Mouse (Mus musculus) forebrain, embryonic 16.5 days (tissue): ENCODE data around the gene Cfap298. TPM values are rescaled to one million over a fixed set of nuclear protein-coding genes. Genes with fewer than 3 reads are reported as not detected.

Source experiments
- ATAC-seq: fragments of 200-750 bp; cut with Nextera tagmentation; 2 replicates; pipeline ENCODE4 v1.8.0; 2017; ENCODE audit warnings: mild to moderate bottlenecking, moderate library complexity
- H3K27ac ChIP-seq: fragments of 300-500 bp; sonication (generic); 2 replicates; pipeline ENCODE4 v1.5.1; 2014; ENCODE audit warnings: low read length, control low read depth
- H3K27me3 ChIP-seq: fragments of 300-500 bp; sonication (generic); replicated peaks from 2 replicates; pipeline ENCODE4 v1.6.1; 2014; ENCODE audit warnings: low read length; ENCODE audit not compliant: control insufficient read depth, insufficient read depth
- H3K36me3 ChIP-seq: fragments of 300-500 bp; sonication (generic); 2 replicates; pipeline ENCODE4 v1.6.1; 2014; ENCODE audit not compliant: control insufficient read depth, insufficient read depth
- H3K4me1 ChIP-seq: fragments of 300-500 bp; sonication (generic); replicated peaks from 2 replicates; pipeline ENCODE4 v1.6.1; 2014; ENCODE audit warnings: low read length; ENCODE audit not compliant: control insufficient read depth, insufficient read depth
- H3K4me2 ChIP-seq: fragments of 300-500 bp; sonication (generic); 2 replicates; pipeline ENCODE4 v1.6.1; 2014; ENCODE audit warnings: mild to moderate bottlenecking, low read length, control low read depth
- H3K4me3 ChIP-seq: fragments of 300-500 bp; sonication (generic); replicated peaks from 2 replicates; pipeline ENCODE4 v1.5.1; 2014; ENCODE audit warnings: mild to moderate bottlenecking, low read length, control low read depth
- H3K9ac ChIP-seq: fragments of 300-500 bp; sonication (generic); replicated peaks from 2 replicates; pipeline ENCODE4 v1.6.1; 2014; ENCODE audit warnings: low read depth, low read length, control low read depth
- H3K9me3 ChIP-seq: fragments of 300-500 bp; sonication (generic); 2 replicates; pipeline ENCODE4 v1.6.1; 2016; ENCODE audit warnings: low read length; ENCODE audit not compliant: control insufficient read depth
- WGBS: fragments of 180-500 bp; shearing (Covaris S2); extraction: QIAGEN DNeasy Blood & Tissue Kit; methylation state at CpG from one replicate; pipeline ENCODE4 v1.1.7; 2014; 5-methylcytosine and 5-hydroxymethylcytosine counted together
- polyA plus RNA-seq: library from polyadenylated mRNA; unstranded; fragments of >200 nt; fragmentation: Nextera tagmentation; extraction: Ambion mirVana; gene quantifications from 2 replicates; pipeline ENCODE4 v1.2.1, GENCODE M21; 2015

The Cfap298 gene
- polyA plus RNA-seq, 1 experiment from 2014 or later: 59.5 TPM

DNA sequence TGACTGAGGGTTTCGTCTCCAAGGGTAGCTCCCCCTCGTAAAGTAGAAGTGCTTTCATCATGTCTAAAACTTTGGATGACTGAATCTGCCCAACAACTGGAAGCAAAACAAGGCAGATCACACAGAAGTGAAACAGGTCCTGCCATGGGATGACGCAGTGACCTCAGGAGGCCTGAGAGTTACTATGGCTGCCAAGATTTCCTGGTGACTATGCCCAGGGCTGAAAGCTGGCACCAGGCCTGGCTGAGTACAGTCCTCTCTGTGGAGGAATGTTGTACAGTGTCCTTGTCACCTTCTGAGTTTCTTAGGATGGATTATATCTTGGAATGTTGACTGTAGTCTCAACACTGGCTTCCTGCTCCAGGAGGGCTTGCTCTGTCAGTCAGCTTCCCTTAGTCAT, 37.3 kb downstream of the Cfap298 start:
- no peak for ATAC-seq
- Histone ChIP-seq H3K4me1 (peaks cover 2% of the 10 kb centered on the region; the same call in 1 of the 2 replicates), H3K9me3 (no peaks in the 10 kb centered on the region), H3K36me3 (no peaks in the 10 kb centered on the region), H3K4me2 (no peak overlapping the region), H3K9ac (no peak overlapping the region), H3K4me3 (no peak overlapping the region), H3K27ac (no peak overlapping the region), H3K27me3 (no peaks in the 10 kb centered on the region)
- WGBS: 96% methylated on average over 3 of the region's 3 CpGs

DNA sequence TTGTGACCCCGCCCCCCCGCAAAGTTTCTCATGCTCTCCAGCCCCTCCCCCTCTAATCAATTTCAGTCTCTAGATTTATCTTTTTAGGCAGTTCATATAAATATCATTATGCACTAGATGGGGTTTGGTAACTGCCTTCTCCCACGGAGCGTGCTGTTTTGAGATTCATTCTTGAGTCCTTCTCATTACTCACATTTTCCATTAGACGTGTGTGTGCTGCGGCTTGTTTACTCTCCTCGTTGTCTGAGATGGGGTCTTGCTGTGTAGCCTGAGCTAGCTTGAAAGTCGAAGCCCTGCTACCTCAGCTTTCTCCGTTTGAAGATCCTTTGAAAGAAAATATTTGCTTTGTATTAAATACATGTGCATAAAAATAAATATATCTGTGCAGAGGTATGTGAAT, 41.1 kb downstream of the Cfap298 start:
- Histone ChIP-seq H3K9ac (no peak overlapping the region), H3K36me3 (no peaks in the 10 kb centered on the region), H3K9me3 (no peaks in the 10 kb centered on the region), H3K27me3 (no peaks in the 10 kb centered on the region), H3K27ac (no peak overlapping the region), H3K4me3 (no peak overlapping the region), H3K4me1 (peaks cover 2% of the 10 kb centered on the region; the same call in 1 of the 2 replicates), H3K4me2 (no peak overlapping the region)
- WGBS: 64% methylated on average over 9 of the region's 9 CpGs
- ATAC-seq: no peak

DNA sequence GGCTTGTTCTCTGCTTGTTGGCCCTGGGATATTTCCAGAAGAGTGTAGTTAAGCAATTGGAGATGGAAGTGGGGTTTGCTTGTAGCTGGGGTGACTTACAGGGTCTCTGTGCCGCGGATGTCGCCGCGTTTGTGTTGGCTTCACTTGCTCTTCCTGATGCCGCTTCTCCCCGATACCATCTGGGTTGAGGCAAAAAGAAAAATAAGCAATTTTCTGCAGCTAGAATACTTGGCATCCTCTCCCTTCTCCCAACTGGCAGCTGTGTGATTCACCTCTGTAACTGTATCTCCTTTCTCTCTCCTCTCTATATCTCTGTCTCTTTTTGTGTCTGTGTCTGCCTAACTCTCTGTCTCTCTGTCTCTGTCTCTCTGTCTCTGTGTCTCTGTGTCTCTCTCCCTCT, 41.9 kb downstream of the Cfap298 start:
- H3K9me3 ChIP-seq: no peaks in the 10 kb centered on the region
- ATAC-seq: no peak
- no peaks in the 10 kb centered on the region for H3K36me3 ChIP-seq
- H3K4me2 ChIP-seq: no peak overlapping the region
- peaks cover 2% of the 10 kb centered on the region; the same call in 1 of the 2 replicates for H3K4me1 ChIP-seq
- no peak overlapping the region for H3K4me3 ChIP-seq
- H3K27me3 ChIP-seq: no peaks in the 10 kb centered on the region
- 68% methylated on average over 7 of the region's 7 CpGs for WGBS
- no peak overlapping the region for H3K27ac ChIP-seq
- H3K9ac ChIP-seq: no peak overlapping the region

DNA sequence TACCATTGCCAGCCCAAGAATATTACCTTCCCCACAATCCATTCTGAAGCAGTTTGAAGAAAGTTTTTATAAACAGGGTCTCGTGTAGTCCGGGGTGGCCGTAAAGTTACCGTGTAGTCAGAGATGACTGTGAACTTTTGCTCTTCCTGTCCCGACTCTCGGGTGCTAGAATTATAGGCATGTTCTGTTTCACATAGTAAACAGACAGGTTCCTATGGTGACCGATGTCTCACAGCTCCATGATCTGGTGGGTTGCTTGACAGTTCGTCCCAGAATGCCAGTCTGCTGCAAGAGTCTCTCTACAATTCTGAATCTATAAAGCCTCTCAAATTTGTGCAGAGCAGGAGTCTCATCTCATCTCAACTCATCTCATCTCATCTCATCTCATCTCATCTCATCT, 42.8 kb downstream of the Cfap298 start:
- Histone ChIP-seq H3K27me3 (no peaks in the 10 kb centered on the region), H3K4me1 (peaks cover 2% of the 10 kb centered on the region; the same call in 1 of the 2 replicates), H3K9ac (no peak overlapping the region), H3K27ac (no peak overlapping the region), H3K9me3 (no peaks in the 10 kb centered on the region), H3K4me2 (no peak overlapping the region), H3K4me3 (no peak overlapping the region), H3K36me3 (no peaks in the 10 kb centered on the region)
- ATAC-seq: no peak
- 84% methylated on average over 8 of the region's 8 CpGs for WGBS

DNA sequence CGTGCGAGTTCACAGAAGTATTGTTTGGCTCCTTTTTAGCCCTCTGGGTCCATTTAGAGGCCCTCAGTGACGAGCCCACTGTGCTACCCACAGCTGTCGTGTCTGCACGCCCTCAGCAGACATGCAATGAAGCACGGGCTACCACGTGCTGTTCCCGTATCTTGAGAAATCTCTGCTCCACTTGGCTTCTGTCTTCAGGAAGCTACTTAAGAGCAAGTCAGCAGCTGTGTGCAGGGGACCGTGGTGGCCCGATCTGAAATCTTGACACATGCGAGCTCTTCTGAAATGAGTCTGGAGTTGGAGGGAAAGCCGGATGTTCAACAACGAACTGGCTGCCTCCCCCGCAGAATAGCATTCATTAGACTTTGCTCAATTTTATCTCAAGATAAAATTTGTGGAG, 43.3 kb downstream of the Cfap298 start:
- no peak overlapping the region for H3K4me2 ChIP-seq
- H3K9me3 ChIP-seq: no peaks in the 10 kb centered on the region
- H3K27me3 ChIP-seq: no peaks in the 10 kb centered on the region
- H3K36me3 ChIP-seq: no peaks in the 10 kb centered on the region
- no peak overlapping the region for H3K4me3 ChIP-seq
- 67% methylated on average over 14 of the region's 14 CpGs for WGBS
- H3K4me1 ChIP-seq: peaks cover 2% of the 10 kb centered on the region; the same call in 1 of the 2 replicates
- H3K27ac ChIP-seq: no peak overlapping the region
- ATAC-seq: no peak
- no peak overlapping the region for H3K9ac ChIP-seq

DNA sequence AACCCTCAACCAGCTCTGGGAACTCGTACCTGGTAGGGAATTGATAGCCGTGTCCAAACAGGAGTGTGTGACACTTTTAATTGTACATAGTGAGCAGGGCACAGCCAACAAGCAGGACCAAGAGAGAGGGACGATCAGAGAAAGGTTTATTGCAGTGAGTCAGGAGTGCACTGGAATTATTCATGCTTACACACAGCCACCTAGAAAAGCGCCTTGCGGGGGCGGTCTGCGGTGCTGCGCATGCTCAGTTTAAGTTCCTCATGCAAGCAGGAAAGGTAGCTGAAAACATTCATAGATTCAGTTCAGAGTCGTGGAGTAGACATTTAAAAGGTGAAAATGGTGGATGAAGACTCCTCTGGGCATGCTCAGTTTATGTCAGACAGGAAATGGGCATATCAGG, 44.2 kb downstream of the Cfap298 start:
- no peak overlapping the region for H3K4me2 ChIP-seq
- H3K9me3 ChIP-seq: no peaks in the 10 kb centered on the region
- peaks cover 4% of the 10 kb centered on the region for H3K4me1 ChIP-seq
- H3K27me3 ChIP-seq: no peaks in the 10 kb centered on the region
- WGBS: 89% methylated on average over 9 of the region's 9 CpGs
- H3K27ac ChIP-seq: no peak overlapping the region
- no peak overlapping the region for H3K4me3 ChIP-seq
- H3K9ac ChIP-seq: no peak overlapping the region
- ATAC-seq: no peak
- no peaks in the 10 kb centered on the region for H3K36me3 ChIP-seq

DNA sequence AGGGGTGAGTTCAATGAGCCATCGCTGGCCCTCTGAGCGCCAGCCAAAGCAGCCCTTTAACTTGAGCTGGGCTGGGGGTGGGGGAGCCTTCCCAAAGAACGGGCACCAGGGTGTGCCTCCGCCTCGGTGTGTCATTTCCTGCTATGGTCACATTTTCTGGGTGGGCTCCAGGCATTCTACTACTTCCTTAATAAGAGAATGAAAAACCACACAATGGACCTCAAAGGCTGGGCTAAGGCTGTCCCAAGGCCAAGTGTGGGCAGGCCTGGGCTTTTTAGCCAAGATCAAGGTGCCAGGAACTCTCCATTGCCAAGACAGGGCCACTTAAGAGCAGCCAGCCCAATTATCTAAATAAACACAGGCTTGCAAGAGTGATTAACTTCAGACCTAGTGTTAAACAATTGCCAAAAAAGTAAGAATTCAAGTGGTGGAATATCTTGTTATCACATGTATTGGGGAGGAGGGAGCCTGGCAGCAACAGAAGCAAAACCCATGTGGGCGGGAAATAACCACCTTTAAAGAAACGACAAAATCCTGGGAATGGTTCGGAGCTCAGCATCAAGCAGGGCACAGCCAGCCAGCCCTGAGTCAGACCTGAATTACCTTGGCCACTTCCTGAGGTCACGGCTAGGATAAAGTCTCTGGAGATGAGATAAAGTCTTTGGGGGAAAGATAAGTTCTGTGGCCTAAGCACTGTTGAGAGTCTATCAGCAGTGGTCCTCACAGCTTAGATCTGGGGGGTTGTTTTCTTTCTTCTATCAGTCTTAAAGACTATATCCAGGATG, 48.9 kb downstream of the Cfap298 start:
- Histone ChIP-seq H3K4me2 (no peak overlapping the region), H3K4me3 (no peak overlapping the region), H3K27ac (no peak overlapping the region), H3K4me1 (peaks cover 17% of the 10 kb centered on the region), H3K36me3 (no peaks in the 10 kb centered on the region), H3K9me3 (no peaks in the 10 kb centered on the region), H3K9ac (no peak overlapping the region), H3K27me3 (no peaks in the 10 kb centered on the region)
- 58% methylated on average over 9 of the region's 9 CpGs for WGBS
- peak; percentile 38; the same call in 1 of the 2 replicates for ATAC-seq

DNA sequence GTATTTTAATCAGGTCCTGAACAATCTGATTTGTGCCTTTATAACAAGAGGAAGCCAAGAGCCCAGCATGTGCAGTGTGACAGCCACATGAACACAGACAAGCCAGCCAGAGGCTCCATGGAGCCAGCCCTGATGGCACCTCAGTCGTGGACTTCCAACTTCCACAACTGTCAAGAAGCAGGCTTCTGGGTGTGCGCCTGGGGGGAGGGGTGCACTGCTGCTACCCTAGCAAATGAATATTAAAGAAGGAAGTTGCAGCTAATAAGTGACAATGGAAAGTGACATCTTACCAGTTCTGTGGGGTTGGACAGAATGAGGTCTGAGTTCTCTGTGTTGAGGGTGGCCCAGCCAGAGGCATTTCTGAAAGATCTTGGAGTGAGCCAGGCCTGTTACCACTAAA, 49.6 kb downstream of the Cfap298 start:
- H3K36me3 ChIP-seq: no peaks in the 10 kb centered on the region
- no peak overlapping the region for H3K4me3 ChIP-seq
- H3K9ac ChIP-seq: no peak overlapping the region
- no peaks in the 10 kb centered on the region for H3K27me3 ChIP-seq
- H3K4me1 ChIP-seq: peaks cover 17% of the 10 kb centered on the region
- no peak overlapping the region for H3K27ac ChIP-seq
- no peaks in the 10 kb centered on the region for H3K9me3 ChIP-seq
- no peak overlapping the region for H3K4me2 ChIP-seq
- WGBS: 70% methylated on average over 2 of the region's 2 CpGs
- ATAC-seq: no peak

DNA sequence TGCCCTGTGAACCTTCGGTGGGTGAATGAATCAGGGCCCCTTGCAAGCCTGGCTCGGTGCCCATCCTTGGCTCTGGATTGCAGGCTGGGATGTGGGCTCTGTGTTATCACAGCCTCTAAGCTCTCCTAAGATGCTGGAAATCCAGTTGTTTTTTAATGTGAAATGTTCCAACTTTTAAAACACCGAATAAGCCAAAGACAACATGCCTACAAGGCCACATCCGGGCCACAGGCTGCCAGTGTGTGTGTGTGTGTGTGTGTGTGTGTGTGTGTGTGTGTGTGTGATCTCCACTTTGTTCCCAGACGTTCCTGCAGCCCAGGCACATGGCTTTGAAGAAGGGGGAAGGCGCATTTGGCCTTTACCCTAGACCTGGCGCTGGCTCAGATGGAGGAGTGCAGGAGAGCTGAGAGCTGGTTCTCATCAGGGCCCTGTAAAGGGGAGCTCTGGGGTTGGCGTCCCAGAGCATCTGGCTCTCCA, 52.4 kb downstream of the Cfap298 start:
- no peaks in the 10 kb centered on the region for H3K27me3 ChIP-seq
- peaks cover 17% of the 10 kb centered on the region for H3K4me1 ChIP-seq
- no peak overlapping the region for H3K27ac ChIP-seq
- peak; percentile 64 for ATAC-seq
- no peak overlapping the region for H3K4me2 ChIP-seq
- H3K36me3 ChIP-seq: no peaks in the 10 kb centered on the region
- WGBS: 55% methylated on average over 8 of the region's 8 CpGs
- H3K9ac ChIP-seq: no peak overlapping the region
- no peak overlapping the region for H3K4me3 ChIP-seq
- no peaks in the 10 kb centered on the region for H3K9me3 ChIP-seq
